Mouse (Mus musculus) spleen, adult 2 months (tissue): ENCODE results near the gene Aco2. TPM values are rescaled to one million over a fixed set of nuclear protein-coding genes. Genes with fewer than 3 reads are reported as not detected.

Source experiments
- DNase-seq, 2 experiments: peaks; one replicate each; pipeline versions ENCODE4 v3.0.0 to v3.0.0-alpha.2; 2012 to 2021; ENCODE audit warnings: low spot score in 2 of 2, low read depth in 1 of 2
- H3K27ac ChIP-seq: fragments of 200-500 bp; 2 replicates; pipeline ENCODE4 v1.5.1; 2012; ENCODE audit warnings: low read length, inconsistent platforms; ENCODE audit not compliant: insufficient read depth
- H3K27me3 ChIP-seq: fragments of 200-500 bp; 2 replicates; pipeline ENCODE4 v1.6.1; 2012; ENCODE audit warnings: mild to moderate bottlenecking, moderate library complexity, low read length, inconsistent platforms; ENCODE audit not compliant: control insufficient read depth, insufficient read depth
- H3K36me3 ChIP-seq: fragments of 200-500 bp; 2 replicates; pipeline ENCODE4 v1.6.1; 2012; ENCODE audit warnings: mild to moderate bottlenecking, low read length, inconsistent platforms; ENCODE audit not compliant: control insufficient read depth, insufficient read depth
- H3K4me1 ChIP-seq: fragments of 200-500 bp; 2 replicates; pipeline ENCODE4 v1.6.1; 2011; ENCODE audit warnings: inconsistent platforms; ENCODE audit not compliant: control insufficient read depth, insufficient read depth, insufficient read length
- H3K4me3 ChIP-seq: fragments of 200-500 bp; 2 replicates; pipeline ENCODE4 v1.5.1; 2011; ENCODE audit warnings: mild to moderate bottlenecking, inconsistent platforms; ENCODE audit not compliant: insufficient read depth, insufficient read length; ENCODE audit errors: extremely low read depth
- CTCF ChIP-seq: fragments of 200-500 bp; IDR thresholded peaks from 2 replicates; pipeline ENCODE4 v1.5.1; 2011; ENCODE audit warnings: mild to moderate bottlenecking, inconsistent platforms; ENCODE audit not compliant: insufficient read depth, insufficient read length, insufficient replicate concordance; ENCODE audit errors: extremely low read depth
- POLR2A ChIP-seq: fragments of 200-500 bp; IDR thresholded peaks from 2 replicates; pipeline ENCODE4 v1.6.1; 2011; ENCODE audit warnings: low read depth, low read length, inconsistent platforms
- WGBS: fragments of 180-500 bp; shearing (Covaris S2); methylation state at CpG from one replicate; pipeline ENCODE4 v1.1.7; 2018; 5-methylcytosine and 5-hydroxymethylcytosine counted together
- polyA plus RNA-seq: library from polyadenylated mRNA; depleted of rRNA; stranded (reverse); fragments of >200 nt; gene quantifications from 2 replicates; pipeline ENCODE4 v1.2.3, GENCODE M21; 2012

Aco2 gene
- polyA plus RNA-seq, 1 experiment, result 68.7 TPM

DNA sequence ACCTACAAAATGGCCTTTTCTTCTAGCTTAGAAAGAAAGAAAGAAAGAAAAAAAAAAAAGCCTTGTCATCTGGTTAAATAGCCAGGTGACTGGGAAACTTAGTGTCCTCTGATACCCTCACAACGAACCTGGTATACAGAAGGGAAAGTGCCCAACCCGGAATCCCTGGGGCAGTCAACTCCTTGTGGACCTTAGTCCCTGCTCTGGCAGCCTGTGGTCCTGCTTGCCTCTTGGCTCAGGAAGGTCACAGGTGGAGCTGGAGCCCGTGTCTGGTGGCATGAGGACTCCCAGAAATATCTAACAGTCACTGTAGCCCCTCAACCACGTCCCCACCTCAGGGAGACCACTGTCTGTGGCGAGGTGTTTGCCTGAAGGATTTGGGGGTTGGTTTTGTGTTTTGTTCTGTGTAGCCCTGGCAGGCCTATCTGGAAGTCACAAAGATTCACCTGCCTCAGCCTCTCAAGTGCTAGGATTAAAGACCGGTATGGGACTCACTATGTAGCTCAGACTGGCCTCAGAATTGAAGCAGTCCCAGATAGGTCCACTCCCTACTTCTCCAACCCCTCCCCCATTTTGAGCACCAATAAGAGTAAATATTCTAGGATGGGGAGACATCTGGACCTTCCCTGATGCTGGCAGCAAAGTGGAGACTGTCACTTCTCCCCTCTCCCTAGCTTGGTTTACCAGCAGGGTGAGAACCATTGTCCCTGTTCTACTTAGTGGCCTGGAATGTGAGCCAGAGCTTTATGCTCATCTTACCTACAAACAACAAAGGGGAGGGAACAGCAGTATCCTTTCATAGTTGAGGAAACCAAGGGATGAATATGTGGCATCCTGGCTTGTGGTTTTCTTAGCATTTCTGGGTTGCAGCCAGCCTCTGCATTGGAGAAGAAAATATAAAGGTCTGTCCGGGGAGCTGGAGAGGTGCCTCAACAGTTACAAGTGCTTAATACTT is 34.9 kb upstream of the Aco2 start:
- Histone ChIP-seq H3K27me3 (no peaks in the 10 kb centered on the region), H3K4me3 (no peak overlapping the region), H3K4me1 (peaks cover 6% of the 10 kb centered on the region), H3K27ac (no peak overlapping the region), H3K36me3 (no peaks in the 10 kb centered on the region)
- TF ChIP-seq CTCF, result no peak
- TF ChIP-seq POLR2A, result no peak
- 66% methylated on average over 7 of the region's 7 CpGs for WGBS
- DNase-seq, result no peak

DNA sequence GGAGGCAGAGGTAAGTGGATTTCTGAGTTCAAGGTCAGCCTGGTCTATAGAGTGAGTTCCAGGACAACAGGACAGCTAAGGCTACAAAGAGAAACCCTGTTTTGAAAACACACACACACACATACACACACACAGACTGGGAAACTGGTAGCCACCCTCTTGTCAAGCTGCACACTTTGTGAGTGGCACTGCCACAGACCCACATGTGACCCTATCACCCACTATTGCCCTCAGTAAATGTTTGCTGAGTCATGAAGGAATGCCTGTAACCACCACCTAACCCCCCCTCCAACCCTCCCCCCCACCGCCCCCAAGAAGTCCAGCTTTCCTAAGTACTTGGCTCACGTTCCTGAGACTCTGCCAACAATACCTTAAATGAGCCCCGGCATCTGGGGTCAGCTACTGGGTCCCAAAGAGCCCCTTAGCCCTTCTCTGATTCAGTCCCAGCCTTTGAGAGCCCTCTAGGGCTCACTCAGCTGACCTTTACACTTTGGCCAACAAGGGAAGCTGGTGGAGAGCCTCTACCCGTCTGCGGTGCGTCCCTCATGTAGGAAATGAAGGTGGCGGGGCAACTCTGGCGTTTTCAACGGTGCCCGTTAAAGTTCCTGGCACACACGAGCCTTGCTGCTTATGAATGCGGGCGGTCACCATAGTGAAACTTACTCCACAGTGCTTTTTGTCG is 33.4 kb upstream of the Aco2 start:
- TF ChIP-seq POLR2A, result no peak
- no peak for TF ChIP-seq CTCF
- peaks cover 6% of the 10 kb centered on the region for H3K4me1 ChIP-seq
- WGBS, result 61% methylated on average over 14 of the region's 14 CpGs

DNA sequence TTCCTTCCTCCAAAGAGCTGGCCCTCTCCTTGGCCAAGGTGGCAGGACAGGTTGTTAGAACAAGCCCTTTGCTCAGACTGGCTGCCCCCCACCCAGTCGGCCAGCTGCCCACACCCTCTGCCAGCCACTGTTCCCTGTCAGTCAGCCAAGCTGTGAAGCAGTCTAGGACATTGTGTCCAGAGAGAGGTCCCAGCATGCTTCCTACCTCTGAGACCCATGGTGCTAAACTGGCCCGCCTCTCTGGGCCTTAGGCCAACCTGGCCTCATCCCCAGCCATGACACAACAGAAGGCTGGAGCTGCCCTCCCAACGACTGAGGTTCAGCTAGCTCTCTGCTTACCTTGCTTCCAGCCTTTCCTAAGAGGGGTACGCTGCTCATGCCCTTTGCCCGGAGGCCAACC is 32.5 kb upstream of the Aco2 start:
- WGBS, result 77% methylated on average over 5 of the region's 5 CpGs
- TF ChIP-seq CTCF (no peak), POLR2A (no peak)

More for the DNA sequence above, 33.4 kb upstream of the Aco2 start:
- DNase-seq, result no peak
- Histone ChIP-seq H3K27ac (no peak overlapping the region), H3K36me3 (no peaks in the 10 kb centered on the region), H3K27me3 (no peaks in the 10 kb centered on the region), H3K4me3 (no peak overlapping the region)

DNA sequence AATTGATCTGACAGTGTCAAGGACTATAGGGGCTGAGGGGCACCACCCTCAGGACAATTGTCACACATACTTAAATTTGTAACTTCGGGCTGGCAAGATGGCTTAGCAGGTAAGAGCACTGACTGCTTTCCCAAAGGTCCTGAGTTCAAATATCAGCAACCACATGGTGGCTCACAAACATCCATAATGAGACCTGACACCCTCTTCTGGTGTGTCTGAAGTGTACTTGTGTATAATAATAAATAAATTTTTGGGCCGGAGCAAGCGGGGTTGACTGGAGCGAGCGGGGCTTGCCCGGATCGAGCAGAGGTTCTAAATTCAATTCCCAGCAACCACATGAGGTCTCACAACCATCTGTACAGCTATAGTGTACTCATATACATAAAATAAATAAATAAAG is 31.8 kb upstream of the Aco2 start:
- WGBS, result 91% methylated on average over 7 of the region's 7 CpGs
- no peaks in the 10 kb centered on the region for H3K36me3 ChIP-seq
- no peak overlapping the region for H3K27ac ChIP-seq

More for the DNA sequence above, 32.5 kb upstream of the Aco2 start:
- Histone ChIP-seq H3K4me1 (peaks cover 6% of the 10 kb centered on the region), H3K36me3 (no peaks in the 10 kb centered on the region), H3K27ac (no peak overlapping the region), H3K27me3 (no peaks in the 10 kb centered on the region), H3K4me3 (no peak overlapping the region)
- DNase-seq, result no peak

DNA sequence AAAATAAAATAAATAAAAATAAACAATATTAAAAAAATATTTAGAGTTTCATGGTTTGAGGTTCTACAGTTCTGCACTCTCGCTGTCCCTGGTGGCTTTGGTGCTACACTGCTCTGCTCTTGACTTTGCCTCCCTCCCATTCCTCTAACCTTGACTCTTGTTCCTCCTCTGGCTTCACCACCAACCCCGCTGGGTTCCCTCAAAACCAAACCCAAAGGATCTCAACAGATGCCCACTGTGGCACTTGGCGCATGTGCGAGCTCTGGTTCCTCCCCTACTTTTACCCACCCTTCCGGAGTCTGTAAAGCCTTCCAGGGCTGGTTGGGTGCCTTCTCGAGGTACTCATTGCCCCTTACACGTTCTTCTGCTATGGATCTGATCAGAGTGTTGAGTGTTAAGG is 29.8 kb upstream of the Aco2 start:
- no peak for DNase-seq
- WGBS, result 66% methylated on average over 7 of the region's 7 CpGs
- Histone ChIP-seq H3K27ac (no peak overlapping the region), H3K4me3 (no peak overlapping the region), H3K36me3 (no peaks in the 10 kb centered on the region), H3K4me1 (no peaks in the 10 kb centered on the region), H3K27me3 (no peaks in the 10 kb centered on the region)
- no peak for TF ChIP-seq CTCF

More for the DNA sequence above, 31.8 kb upstream of the Aco2 start:
- H3K4me3 ChIP-seq, result no peak overlapping the region
- TF ChIP-seq POLR2A (no peak), CTCF (no peak)
- DNase-seq, result no peak
- peaks cover 6% of the 10 kb centered on the region for H3K4me1 ChIP-seq
- H3K27me3 ChIP-seq, result no peaks in the 10 kb centered on the region

DNA sequence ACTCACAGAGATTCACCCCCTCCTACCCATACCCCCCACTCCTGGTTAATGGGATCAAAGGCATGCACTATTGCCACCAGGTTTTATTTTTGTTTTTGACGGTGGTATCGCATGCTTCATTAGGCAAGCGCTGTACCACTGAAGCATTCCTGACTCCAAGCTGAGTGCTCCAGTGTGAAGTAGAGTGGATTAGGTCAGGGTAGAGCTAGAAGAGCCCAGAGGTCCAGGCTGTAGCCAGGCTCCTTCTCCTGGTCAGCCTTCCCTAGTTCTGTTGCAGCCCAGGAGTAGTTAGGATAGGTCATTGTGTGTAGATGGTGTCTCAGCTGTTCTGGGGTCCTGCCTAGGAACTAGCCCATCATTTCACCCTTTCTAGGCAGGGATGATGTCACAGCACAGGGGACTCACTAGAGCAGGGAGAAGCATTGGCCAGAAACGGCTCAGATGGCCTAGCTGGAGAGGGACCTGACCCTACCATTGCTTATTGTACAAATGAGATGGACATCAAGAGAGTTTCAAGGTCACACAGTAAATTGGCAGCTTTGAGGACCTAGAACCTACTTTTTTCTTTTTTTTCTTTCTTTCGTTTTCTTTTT is 27.0 kb upstream of the Aco2 start:
- Histone ChIP-seq H3K4me1 (no peaks in the 10 kb centered on the region), H3K4me3 (no peak overlapping the region), H3K27me3 (no peaks in the 10 kb centered on the region), H3K36me3 (peaks cover 14% of the 10 kb centered on the region), H3K27ac (no peak overlapping the region)
- DNase-seq, result no peak
- TF ChIP-seq CTCF (no peak), POLR2A (no peak)
- 75% methylated on average over 5 of the region's 5 CpGs for WGBS
